Mouse (Mus musculus) kidney, embryonic 16.5 days (tissue): ENCODE results near the gene Tmem217. TPM values are rescaled to one million over a fixed set of nuclear protein-coding genes. Genes with fewer than 3 reads are reported as not detected.
"Not testable (repeated sequence)": the region's sequence is repeated elsewhere in the genome, so short reads cannot be mapped to it uniquely, and the experiment has no call there.

Source experiments
- ATAC-seq: fragments of 200-750 bp; cut with Nextera tagmentation; 2 replicates; pipeline ENCODE4 v1.8.0; 2017; ENCODE audit warnings: moderate TSS enrichment; ENCODE audit not compliant: low FRiP score, low TSS enrichment
- H3K27ac ChIP-seq: fragments of 300-500 bp; sonication (generic); 2 replicates; pipeline ENCODE4 v1.5.1; 2014; ENCODE audit warnings: low read length
- H3K27me3 ChIP-seq: fragments of 300-500 bp; sonication (generic); 2 replicates; pipeline ENCODE4 v1.6.1; 2014; ENCODE audit warnings: low read length, control low read depth, mixed read lengths; ENCODE audit not compliant: insufficient read depth
- H3K36me3 ChIP-seq: fragments of 300-500 bp; sonication (generic); 2 replicates; pipeline ENCODE4 v1.6.1; 2014; ENCODE audit warnings: low read length, control low read depth, mixed read lengths; ENCODE audit not compliant: insufficient read depth
- H3K4me1 ChIP-seq: fragments of 300-500 bp; sonication (generic); 2 replicates; pipeline ENCODE4 v1.6.1; 2014; ENCODE audit warnings: low read length, control low read depth, mixed read lengths; ENCODE audit not compliant: insufficient read depth
- H3K4me2 ChIP-seq: fragments of 300-500 bp; sonication (generic); replicated peaks from 2 replicates; pipeline ENCODE4 v1.6.1; 2014; ENCODE audit warnings: low read depth, low read length
- H3K4me3 ChIP-seq: fragments of 300-500 bp; sonication (generic); 2 replicates; pipeline ENCODE4 v1.5.1; 2014; ENCODE audit warnings: mild to moderate bottlenecking, low read length
- H3K9ac ChIP-seq: fragments of 300-500 bp; sonication (generic); replicated peaks from 2 replicates; pipeline ENCODE4 v1.6.1; 2014; ENCODE audit warnings: low read length
- H3K9me3 ChIP-seq: fragments of 300-500 bp; sonication (generic); 2 replicates; pipeline ENCODE4 v1.6.1; 2016; ENCODE audit warnings: low read length, control low read depth
- WGBS: fragments of 180-500 bp; shearing (Covaris S2); extraction: QIAGEN DNeasy Blood & Tissue Kit; methylation state at CpG from one replicate; pipeline ENCODE4 v1.1.7; 2014; 5-methylcytosine and 5-hydroxymethylcytosine counted together
- polyA plus RNA-seq: library from polyadenylated mRNA; unstranded; fragments of >200 nt; fragmentation: Nextera tagmentation; extraction: Ambion mirVana; gene quantifications from 2 replicates; pipeline ENCODE4 v1.2.1, GENCODE M21; 2015

Gene Tmem217
- polyA plus RNA-seq, 1 experiment from 2014 or later = 0.79 TPM

DNA sequence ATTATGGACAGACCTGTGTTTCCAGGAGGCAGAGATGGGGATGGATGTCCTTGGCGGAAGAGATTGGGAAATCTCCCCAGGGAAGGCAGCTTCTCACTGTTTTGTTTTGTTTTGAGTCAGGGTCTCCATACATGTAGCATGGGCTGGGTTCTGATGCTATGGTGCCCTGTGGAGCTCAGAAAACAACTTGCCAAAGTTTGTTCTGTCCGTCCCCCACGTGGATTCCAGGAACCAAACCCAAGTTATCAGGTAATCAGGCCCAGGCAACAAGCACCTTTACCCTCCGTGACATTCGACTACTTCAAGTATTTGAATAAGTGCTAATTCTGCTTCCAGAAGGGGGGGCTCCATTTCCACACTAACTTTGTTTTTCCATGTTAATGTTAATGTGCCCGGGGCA lies 52.7 kb downstream of the Tmem217 start:
- no peak overlapping the region for H3K4me3 ChIP-seq
- H3K9me3 ChIP-seq = no peaks in the 10 kb centered on the region
- WGBS = 69% methylated on average over 6 of the region's 6 CpGs
- no peak overlapping the region for H3K27ac ChIP-seq
- no peak for ATAC-seq
- H3K36me3 ChIP-seq = peaks cover 4% of the 10 kb centered on the region; the same call in 1 of the 2 replicates
- no peak overlapping the region for H3K4me2 ChIP-seq
- H3K4me1 ChIP-seq = peaks cover 15% of the 10 kb centered on the region
- H3K9ac ChIP-seq = no peak overlapping the region
- no peaks in the 10 kb centered on the region for H3K27me3 ChIP-seq

DNA sequence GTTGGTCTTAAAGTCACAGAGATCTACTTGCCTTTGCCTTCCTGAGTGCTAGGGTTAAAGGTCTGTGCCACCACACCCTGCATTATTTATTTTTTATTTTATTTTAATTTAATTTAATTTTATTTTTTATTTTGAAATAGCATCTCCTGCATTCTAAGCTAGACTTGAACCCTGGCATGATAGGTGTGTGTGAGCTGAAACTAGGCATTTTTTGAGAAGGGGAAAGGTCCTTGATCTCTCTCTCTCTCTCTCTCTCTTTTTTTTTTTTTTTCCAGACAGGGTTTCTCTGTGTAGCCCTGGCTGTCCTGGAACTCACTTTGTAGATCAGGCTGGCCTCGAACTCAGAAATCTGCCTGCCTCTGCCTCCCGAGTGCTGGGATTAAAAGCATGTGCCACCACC lies 53.2 kb downstream of the Tmem217 start:
- H3K27ac ChIP-seq, H3K9ac ChIP-seq: not testable (repeated sequence)
- 92% methylated on average over 2 of the region's 2 CpGs for WGBS

GRCm38 (mm10) chr17:29498028-29498427 lies 54.2 kb downstream of the Tmem217 start:
- peaks cover 12% of the 10 kb centered on the region; the same call in 1 of the 2 replicates for H3K36me3 ChIP-seq
- WGBS = 52% methylated on average over 4 of the region's 4 CpGs
- no peaks in the 10 kb centered on the region for H3K27me3 ChIP-seq
- H3K4me1 ChIP-seq = peaks cover 17% of the 10 kb centered on the region
- ATAC-seq = no peak
- H3K4me2 ChIP-seq = no peak overlapping the region
- H3K9ac ChIP-seq = no peak overlapping the region
- no peak overlapping the region for H3K27ac ChIP-seq
- no peaks in the 10 kb centered on the region for H3K9me3 ChIP-seq
- no peak overlapping the region for H3K4me3 ChIP-seq

More for the DNA sequence above, 53.2 kb downstream of the Tmem217 start:
- not testable (repeated sequence) for ATAC-seq, H3K4me2 ChIP-seq, H3K27me3 ChIP-seq, H3K9me3 ChIP-seq, H3K36me3 ChIP-seq, H3K4me3 ChIP-seq
- H3K4me1 ChIP-seq = peaks cover 15% of the 10 kb centered on the region

DNA sequence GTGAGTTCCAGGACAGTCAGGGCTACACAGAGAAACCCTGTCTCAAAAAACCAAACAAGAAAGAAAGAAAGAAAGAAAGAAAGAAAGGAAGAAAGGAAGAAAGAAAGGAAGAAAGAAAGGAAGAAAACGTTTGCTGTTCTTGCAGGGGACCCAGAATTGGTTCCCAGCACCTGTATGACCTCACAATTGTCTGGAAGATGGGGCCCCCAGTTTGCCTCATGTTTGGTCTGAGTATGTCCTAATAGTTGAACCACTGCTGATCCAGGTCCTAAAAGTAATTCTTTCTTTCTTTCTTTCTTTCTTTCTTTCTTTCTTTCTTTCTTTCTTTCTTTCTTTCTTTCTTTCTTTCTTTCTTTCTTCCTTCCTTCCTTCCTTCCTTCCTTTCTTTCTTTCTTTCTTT lies 54.7 kb downstream of the Tmem217 start:
- not testable (repeated sequence) for H3K4me2 ChIP-seq, H3K9ac ChIP-seq, H3K27me3 ChIP-seq, H3K9me3 ChIP-seq, ATAC-seq, H3K4me3 ChIP-seq, H3K27ac ChIP-seq
- peaks cover 14% of the 10 kb centered on the region for H3K4me1 ChIP-seq
- WGBS = 65% methylated on average over 1 of the region's 1 CpGs
- H3K36me3 ChIP-seq = peaks cover 12% of the 10 kb centered on the region; the same call in 1 of the 2 replicates

DNA sequence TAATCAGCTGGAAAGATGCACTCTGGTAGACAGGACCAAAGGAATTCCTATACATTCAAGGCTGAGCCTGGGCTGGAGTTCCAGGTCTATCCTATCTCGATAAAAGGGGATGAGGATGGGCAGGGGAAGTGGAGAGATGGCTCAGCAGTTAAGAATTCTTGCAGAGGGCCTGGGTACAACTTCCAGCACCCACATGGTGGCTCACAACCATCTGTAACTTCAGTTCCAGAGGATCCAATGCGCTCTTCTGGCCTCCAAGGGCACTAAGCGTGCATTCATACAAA lies 55.2 kb downstream of the Tmem217 start:
- Histone ChIP-seq H3K27me3 (no peaks in the 10 kb centered on the region), H3K4me3 (no peak overlapping the region), H3K27ac (no peak overlapping the region), H3K9me3 (no peaks in the 10 kb centered on the region), H3K4me2 (no peak overlapping the region), H3K36me3 (peaks cover 12% of the 10 kb centered on the region; the same call in 1 of the 2 replicates), H3K9ac (no peak overlapping the region), H3K4me1 (peaks cover 12% of the 10 kb centered on the region)
- 93% methylated on average over 3 of the region's 3 CpGs for WGBS
- ATAC-seq = no peak

DNA sequence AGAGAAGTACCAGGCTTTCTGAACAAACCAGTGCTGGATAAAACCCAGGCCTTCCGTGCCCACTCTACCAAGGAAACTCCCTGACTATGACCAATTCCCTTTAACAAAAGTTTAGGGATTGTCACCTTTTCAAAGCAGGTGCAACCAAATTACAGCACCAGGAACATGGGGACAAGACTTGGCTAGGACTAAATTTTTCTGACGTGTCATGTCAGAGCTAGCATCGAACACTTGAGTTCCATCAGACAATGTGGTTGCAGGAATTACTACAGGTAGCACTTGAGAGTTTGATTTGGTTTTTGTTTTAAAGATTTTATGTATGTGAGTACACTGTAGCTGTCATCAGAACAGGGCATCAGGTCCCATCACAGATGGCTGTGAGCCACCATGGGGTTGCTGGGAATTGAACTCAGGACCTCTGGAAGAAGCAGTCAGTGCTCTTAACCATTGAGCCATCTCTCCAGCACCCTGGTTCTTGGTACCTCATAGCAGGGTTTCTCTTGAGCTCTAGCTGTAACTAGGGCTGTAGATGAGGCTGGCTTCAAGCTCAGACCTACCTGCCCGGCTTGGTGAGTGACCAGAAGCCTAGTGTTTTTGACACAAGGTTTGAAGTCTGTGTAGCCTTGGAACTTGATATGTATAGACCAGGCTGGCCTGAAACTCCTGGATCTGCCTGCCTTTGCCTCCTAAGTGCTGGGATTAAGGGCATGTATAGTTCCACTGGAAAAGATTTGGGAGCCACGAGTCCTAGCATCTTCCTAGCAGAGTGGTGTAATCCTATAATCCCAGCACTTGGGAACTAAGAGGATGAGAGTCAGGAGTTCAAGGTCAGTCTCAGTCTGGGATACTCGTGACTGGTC lies 55.7 kb downstream of the Tmem217 start:
- H3K27me3 ChIP-seq = no peaks in the 10 kb centered on the region
- 80% methylated on average over 6 of the region's 6 CpGs for WGBS
- H3K4me3 ChIP-seq = no peak overlapping the region
- ATAC-seq = no peak
- peaks cover 12% of the 10 kb centered on the region for H3K4me1 ChIP-seq
- H3K9me3 ChIP-seq = no peaks in the 10 kb centered on the region
- no peak overlapping the region for H3K9ac ChIP-seq
- H3K27ac ChIP-seq = no peak overlapping the region
- H3K4me2 ChIP-seq = no peak overlapping the region
- peaks cover 12% of the 10 kb centered on the region; the same call in 1 of the 2 replicates for H3K36me3 ChIP-seq

DNA sequence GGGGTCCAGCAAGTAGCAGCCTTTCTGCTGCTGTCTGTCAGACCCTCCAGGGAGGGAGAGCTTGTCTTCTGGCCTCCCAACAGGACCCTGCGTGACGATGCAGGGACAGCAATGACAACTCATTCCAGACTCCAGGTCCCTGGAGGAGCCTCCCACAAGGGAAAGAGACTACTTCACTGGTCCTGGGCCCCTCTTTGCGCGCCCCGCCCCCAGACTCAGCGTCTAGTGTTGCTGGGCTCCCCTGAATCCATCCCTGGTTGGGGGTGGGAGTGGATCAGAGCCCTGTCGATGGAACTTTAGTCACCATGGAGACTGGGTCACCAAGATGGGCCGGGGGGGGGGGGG lies 57.5 kb downstream of the Tmem217 start:
- Histone ChIP-seq H3K4me3 (no peak overlapping the region), H3K36me3 (peaks cover 12% of the 10 kb centered on the region; the same call in 1 of the 2 replicates), H3K27ac (no peak overlapping the region), H3K27me3 (no peaks in the 10 kb centered on the region), H3K9ac (no peak overlapping the region), H3K4me2 (no peak overlapping the region), H3K9me3 (no peaks in the 10 kb centered on the region), H3K4me1 (peaks cover 12% of the 10 kb centered on the region)
- no peak for ATAC-seq
- 58% methylated on average over 8 of the region's 8 CpGs for WGBS

- H3K9ac ChIP-seq = no peak overlapping the region
- H3K36me3 ChIP-seq = peaks cover 12% of the 10 kb centered on the region; the same call in 1 of the 2 replicates
- H3K4me2 ChIP-seq = no peak overlapping the region
These were observed 58.0 kb downstream of the Tmem217 start for GRCm38 (mm10) chr17:29494062-29494731.

GRCm38 (mm10) chr17:29493461-29493980 lies 58.7 kb downstream of the Tmem217 start:
- peaks cover 12% of the 10 kb centered on the region; the same call in 1 of the 2 replicates for H3K36me3 ChIP-seq
- H3K9ac ChIP-seq = peak overlapping the region; percentile 37; the same call in 1 of the 2 replicates
- ATAC-seq = no peak
- peaks cover 18% of the 10 kb centered on the region for H3K4me1 ChIP-seq
- WGBS = 77% methylated on average over 11 of the region's 11 CpGs
- peak overlapping the region; percentile 47; the same call in 1 of the 2 replicates for H3K27ac ChIP-seq
- H3K4me3 ChIP-seq = no peak overlapping the region; the same call in 1 of the 2 replicates
- H3K9me3 ChIP-seq = no peaks in the 10 kb centered on the region
- H3K27me3 ChIP-seq = no peaks in the 10 kb centered on the region
- H3K4me2 ChIP-seq = peak overlapping the region; percentile 70

More at GRCm38 (mm10) chr17:29494062-29494731, 58.0 kb downstream of the Tmem217 start:
- WGBS = 64% methylated on average over 10 of the region's 10 CpGs
- ATAC-seq = no peak
- H3K4me1 ChIP-seq = peaks cover 12% of the 10 kb centered on the region
- H3K27ac ChIP-seq = no peak overlapping the region
- H3K9me3 ChIP-seq = no peaks in the 10 kb centered on the region
- no peak overlapping the region for H3K4me3 ChIP-seq
- no peaks in the 10 kb centered on the region for H3K27me3 ChIP-seq
